Mouse (Mus musculus) forebrain, embryonic 16.5 days (tissue): ENCODE data around the gene Sit1. TPM values are rescaled to one million over a fixed set of nuclear protein-coding genes. Genes with fewer than 3 reads are reported as not detected.
A peak's percentile ranks its signal among the peaks of the same experiment; 100 is the strongest.

Experiments
- ATAC-seq: fragments of 200-750 bp; cut with Nextera tagmentation; 2 replicates; pipeline ENCODE4 v1.8.0; 2017; ENCODE audit warnings: mild to moderate bottlenecking, moderate library complexity
- H3K27ac ChIP-seq: fragments of 300-500 bp; sonication (generic); 2 replicates; pipeline ENCODE4 v1.5.1; 2014; ENCODE audit warnings: low read length, control low read depth
- H3K27me3 ChIP-seq: fragments of 300-500 bp; sonication (generic); replicated peaks from 2 replicates; pipeline ENCODE4 v1.6.1; 2014; ENCODE audit warnings: low read length; ENCODE audit not compliant: control insufficient read depth, insufficient read depth
- H3K36me3 ChIP-seq: fragments of 300-500 bp; sonication (generic); 2 replicates; pipeline ENCODE4 v1.6.1; 2014; ENCODE audit not compliant: control insufficient read depth, insufficient read depth
- H3K4me1 ChIP-seq: fragments of 300-500 bp; sonication (generic); replicated peaks from 2 replicates; pipeline ENCODE4 v1.6.1; 2014; ENCODE audit warnings: low read length; ENCODE audit not compliant: control insufficient read depth, insufficient read depth
- H3K4me2 ChIP-seq: fragments of 300-500 bp; sonication (generic); 2 replicates; pipeline ENCODE4 v1.6.1; 2014; ENCODE audit warnings: mild to moderate bottlenecking, low read length, control low read depth
- H3K4me3 ChIP-seq: fragments of 300-500 bp; sonication (generic); replicated peaks from 2 replicates; pipeline ENCODE4 v1.5.1; 2014; ENCODE audit warnings: mild to moderate bottlenecking, low read length, control low read depth
- H3K9ac ChIP-seq: fragments of 300-500 bp; sonication (generic); replicated peaks from 2 replicates; pipeline ENCODE4 v1.6.1; 2014; ENCODE audit warnings: low read depth, low read length, control low read depth
- H3K9me3 ChIP-seq: fragments of 300-500 bp; sonication (generic); 2 replicates; pipeline ENCODE4 v1.6.1; 2016; ENCODE audit warnings: low read length; ENCODE audit not compliant: control insufficient read depth
- WGBS: fragments of 180-500 bp; shearing (Covaris S2); extraction: QIAGEN DNeasy Blood & Tissue Kit; methylation state at CpG from one replicate; pipeline ENCODE4 v1.1.7; 2014; 5-methylcytosine and 5-hydroxymethylcytosine counted together
- polyA plus RNA-seq: library from polyadenylated mRNA; unstranded; fragments of >200 nt; fragmentation: Nextera tagmentation; extraction: Ambion mirVana; gene quantifications from 2 replicates; pipeline ENCODE4 v1.2.1, GENCODE M21; 2015

Sit1 gene
- polyA plus RNA-seq, 1 experiment from 2014 or later, result not detected

DNA sequence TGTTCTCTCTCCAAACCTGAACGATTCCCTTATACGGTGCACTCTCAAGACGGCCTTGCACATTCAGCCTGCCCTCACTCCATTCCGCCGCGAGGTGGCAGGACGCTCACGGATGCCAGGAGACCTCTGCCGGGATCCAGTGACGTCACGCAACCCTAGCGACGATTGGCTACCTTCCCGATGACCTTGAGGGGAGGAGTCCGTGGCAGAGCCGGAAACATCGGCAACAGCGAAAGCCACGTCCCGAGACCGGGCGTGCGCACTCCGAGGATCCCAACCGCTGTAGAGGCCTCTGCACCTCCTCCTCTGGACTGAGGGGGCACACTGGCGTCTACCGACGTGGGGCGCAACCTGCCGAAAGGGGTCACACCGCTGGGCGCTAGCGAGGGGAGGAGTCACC lies 41.5 kb downstream of the Sit1 start:
- Histone ChIP-seq H3K27me3 (no peaks in the 10 kb centered on the region), H3K36me3 (peaks cover 7% of the 10 kb centered on the region; the same call in 1 of the 2 replicates), H3K9ac (peak overlapping the region; percentile 95), H3K4me1 (peaks cover 14% of the 10 kb centered on the region), H3K27ac (peak overlapping the region; percentile 95), H3K9me3 (no peaks in the 10 kb centered on the region), H3K4me3 (peak overlapping the region; percentile 90), H3K4me2 (peak overlapping the region; percentile 93)
- peak; percentile 95 for ATAC-seq
- 0% methylated on average over 33 of the region's 33 CpGs for WGBS

DNA sequence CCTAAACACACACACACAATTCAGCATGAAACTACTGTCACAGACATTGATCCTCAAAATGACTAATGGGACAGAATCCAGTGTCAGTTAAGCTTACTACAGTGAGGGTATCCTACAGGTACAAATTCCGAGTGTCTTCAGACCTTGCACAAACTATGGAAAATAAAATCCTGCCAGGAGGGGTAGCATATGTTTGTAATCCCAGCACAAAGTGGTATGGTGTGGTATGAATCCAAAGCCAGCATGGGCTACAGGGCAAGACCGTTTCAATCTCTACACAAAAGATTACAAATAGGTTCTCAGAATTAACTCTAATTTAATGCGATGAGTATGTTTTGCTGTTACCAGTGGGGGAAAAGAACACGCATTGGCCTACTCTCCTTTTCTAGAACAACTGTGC lies 41.9 kb downstream of the Sit1 start, which contains the start of gene Tesk1:
TSS of gene Tesk1 (plus strand) at position 301 of the 400 bp plus-strand sequence.
- Histone ChIP-seq H3K9me3 (no peaks in the 10 kb centered on the region), H3K4me1 (peaks cover 14% of the 10 kb centered on the region), H3K27me3 (no peaks in the 10 kb centered on the region), H3K36me3 (peaks cover 3% of the 10 kb centered on the region; the same call in 1 of the 2 replicates), H3K9ac (peak within 1 kb of the TSS; percentile 95), H3K4me2 (peak within 1 kb of the TSS; percentile 93), H3K27ac (peak within 1 kb of the TSS; percentile 95), H3K4me3 (peak within 1 kb of the TSS; percentile 90)
- 21% methylated on average over 4 of the region's 4 CpGs for WGBS
- peak; percentile 2; the same call in 1 of the 2 replicates for ATAC-seq

GRCm38 (mm10) chr4:43432832-43433231 lies 50.7 kb downstream of the Sit1 start:
- Histone ChIP-seq H3K4me3 (no peak overlapping the region), H3K4me1 (peaks cover 5% of the 10 kb centered on the region; the same call in 1 of the 2 replicates), H3K36me3 (no peaks in the 10 kb centered on the region), H3K27me3 (no peaks in the 10 kb centered on the region), H3K4me2 (no peak overlapping the region), H3K9me3 (no peaks in the 10 kb centered on the region), H3K27ac (no peak overlapping the region), H3K9ac (no peak overlapping the region)
- no peak for ATAC-seq
- WGBS, result 82% methylated on average over 1 of the region's 1 CpGs

Other genes with a start within 250 kb of the Sit1 start
- gene Atp8b5, start 216.6 kb downstream of the Sit1 start, polyA plus RNA-seq, result 0.39 and 0.63 TPM in 2 replicates
- gene Rusc2, start 101.8 kb downstream of the Sit1 start, polyA plus RNA-seq, result 64.6 and 74.8 TPM in 2 replicates
- gene Fam166b, start 54.6 kb downstream of the Sit1 start, polyA plus RNA-seq, result 0.47 and 0.68 TPM in 2 replicates
- gene Tesk1, start 41.8 kb downstream of the Sit1 start, polyA plus RNA-seq, result 7.5 and 8.6 TPM in 2 replicates
- 3.6 and 6.5 TPM in 2 replicates for gene Cd72, start 29.1 kb downstream of the Sit1 start, polyA plus RNA-seq
- gene Ccdc107, start 9.2 kb upstream of the Sit1 start, polyA plus RNA-seq, result 62.0 and 63.1 TPM in 2 replicates
- 17.4 and 18.8 TPM in 2 replicates for gene Arhgef39, start 16.0 kb upstream of the Sit1 start, polyA plus RNA-seq
- 0.16 and 0.20 TPM in 2 replicates for gene Car9, start 23.2 kb upstream of the Sit1 start, polyA plus RNA-seq
- gene Tpm2, start 40.0 kb upstream of the Sit1 start, polyA plus RNA-seq, result 10.5 and 13.2 TPM in 2 replicates
- 83.5 and 91.1 TPM in 2 replicates for gene Creb3, start 78.6 kb upstream of the Sit1 start, polyA plus RNA-seq
- gene Tln1, start 79.0 kb upstream of the Sit1 start, polyA plus RNA-seq, result 49.5 and 54.6 TPM in 2 replicates
- 27.0 and 30.5 TPM in 2 replicates for gene Rgp1, start 95.0 kb upstream of the Sit1 start, polyA plus RNA-seq
- 62.3 and 64.6 TPM in 2 replicates for gene Gba2, start 95.1 kb upstream of the Sit1 start, polyA plus RNA-seq
- gene Msmp, start 100.8 kb upstream of the Sit1 start, polyA plus RNA-seq, result 1.5 and 1.7 TPM in 2 replicates
- 13.3 and 15.0 TPM in 2 replicates for gene Npr2, start 148.2 kb upstream of the Sit1 start, polyA plus RNA-seq
- 5.2 and 5.8 TPM in 2 replicates for gene Spag8, start 169.9 kb upstream of the Sit1 start, polyA plus RNA-seq
- gene Hint2, start 172.7 kb upstream of the Sit1 start, polyA plus RNA-seq, result 61.1 and 66.3 TPM in 2 replicates
- 14.6 and 15.5 TPM in 2 replicates for gene Tmem8b, start 185.2 kb upstream of the Sit1 start, polyA plus RNA-seq
- gene Fam221b, start 185.4 kb upstream of the Sit1 start, polyA plus RNA-seq, result 1.3 and 1.5 TPM in 2 replicates
- not detected in 2 replicates for gene Olfr70, start 217.1 kb upstream of the Sit1 start, polyA plus RNA-seq
- 0.09 TPM in 1 of 2 replicates, not detected in the other for gene Olfr71, start 226.5 kb upstream of the Sit1 start, polyA plus RNA-seq
- 0.34 and 0.47 TPM in 2 replicates for gene Hrct1, start 243.5 kb upstream of the Sit1 start, polyA plus RNA-seq
- 0.10 and 0.16 TPM in 2 replicates for gene Spaar, start 246.3 kb upstream of the Sit1 start, polyA plus RNA-seq